10 mouse cellular contexts compared by ENCODE assay signal in the genomic region with DNA sequence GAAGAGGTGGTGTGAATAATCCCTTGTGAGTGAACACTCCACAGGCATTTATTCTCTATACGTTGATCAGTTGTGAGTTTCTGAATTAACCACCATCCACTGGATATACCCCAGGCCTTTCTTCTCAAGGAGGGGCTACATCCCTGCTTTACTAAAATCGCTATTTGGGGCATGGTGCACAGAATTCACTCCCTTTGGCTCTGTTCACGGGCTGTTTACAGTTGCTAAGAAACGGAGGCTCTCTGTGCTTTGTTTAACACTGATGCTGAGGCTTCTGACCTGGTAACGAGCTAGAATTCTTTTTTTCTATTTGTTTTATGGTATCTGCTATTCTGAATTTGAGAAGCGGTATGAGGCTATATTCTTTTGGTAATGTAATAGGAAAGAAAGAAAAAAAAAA. TPM values are rescaled to one million over a fixed set of nuclear protein-coding genes. Genes with fewer than 3 reads are reported as not detected.
DNase-seq lines count a peak whose midpoint lies in the region; ATAC-seq and TF ChIP-seq lines count a peak whose summit lies in the region.
"Had no signal": no experiment of that assay in that cellular context is flagged by ENCODE, and none has a peak within 500 bp of the region (broad histone marks: within the 10 kb centered on the region; RNA-seq: fewer than 3 reads in every experiment).

No protein-coding gene starts in this region.

- no peak overlapping the region for H3K9ac ChIP-seq in heart, embryonic 16.5 days (ENCODE audit: low read length)
- no peak overlapping the region for H3K9ac ChIP-seq in forebrain, embryonic 13.5 days
- H3K9ac ChIP-seq in midbrain, embryonic 16.5 days (ENCODE audit: low read depth, low read length), result no peak overlapping the region

- H3K27me3 ChIP-seq in heart, embryonic 16.5 days (ENCODE audit: control insufficient read depth, insufficient read depth, low read length), result no peaks in the 10 kb centered on the region
- no peaks in the 10 kb centered on the region for H3K27me3 ChIP-seq in forebrain, embryonic 13.5 days
- no peaks in the 10 kb centered on the region for H3K27me3 ChIP-seq in midbrain, embryonic 16.5 days (ENCODE audit: control insufficient read depth, insufficient read depth, low read depth, low read length)

- WGBS in heart, embryonic 16.5 days, result 46% methylated on average over 6 of the region's 6 CpGs
- WGBS in forebrain, embryonic 13.5 days, result 8% methylated on average over 6 of the region's 6 CpGs
- WGBS in midbrain, embryonic 16.5 days, result 17% methylated on average over 6 of the region's 6 CpGs

- H3K27ac ChIP-seq in heart, embryonic 16.5 days (ENCODE audit: low read length), result peak overlapping the region; percentile 87
- H3K27ac ChIP-seq in cortical plate, adult 2 months (ENCODE audit: insufficient read depth, low read length), result peak overlapping the region; percentile 14; the same call in 1 of the 2 replicates
- peak overlapping the region; percentile 82 for H3K27ac ChIP-seq in forebrain, embryonic 13.5 days
- H3K27ac ChIP-seq in midbrain, embryonic 16.5 days (ENCODE audit: low read length), result peak overlapping the region; percentile 86

- H3K9me3 ChIP-seq in heart, embryonic 16.5 days (replicated peaks; ENCODE audit: control insufficient read depth, low read length), result no peaks in the 10 kb centered on the region
- no peaks in the 10 kb centered on the region for H3K9me3 ChIP-seq in forebrain, embryonic 13.5 days (replicated peaks)
- H3K9me3 ChIP-seq in midbrain, embryonic 16.5 days (replicated peaks; ENCODE audit: control insufficient read depth, low read length, poor library complexity, severe bottlenecking), result no peaks in the 10 kb centered on the region

- DNase-seq in heart, adult 11 months, result no peak
- DNase-seq in adrenal gland, postnatal 36 days, result no peak
- no peak for DNase-seq in urinary bladder, postnatal 10 days (ENCODE audit: low spot score)
- DNase-seq: kidney, adult 18-20 months; liver; lung, postnatal 4 days had no signal

- TF ChIP-seq POLR2A in cortical plate, adult 2 months (IDR thresholded peaks at IDR 0.05; ENCODE audit: extremely low read depth, insufficient read depth, low read length), result no peak

- TF ChIP-seq CTCF in cortical plate, adult 2 months (IDR thresholded peaks at IDR 0.05; ENCODE audit: extremely low read depth, insufficient read depth, low read length), result no peak

- H3K36me3 ChIP-seq in heart, embryonic 16.5 days (ENCODE audit: control insufficient read depth, insufficient read depth), result no peaks in the 10 kb centered on the region
- no peaks in the 10 kb centered on the region for H3K36me3 ChIP-seq in forebrain, embryonic 13.5 days (ENCODE audit: poor library complexity, severe bottlenecking)
- H3K36me3 ChIP-seq in midbrain, embryonic 16.5 days (ENCODE audit: control insufficient read depth, insufficient read depth, low read length), result peaks cover 2% of the 10 kb centered on the region; the same call in 1 of the 2 replicates

- H3K4me2 ChIP-seq in heart, embryonic 16.5 days (ENCODE audit: low read depth, low read length), result peak overlapping the region; percentile 46; the same call in 1 of the 2 replicates
- peak overlapping the region; percentile 36 for H3K4me2 ChIP-seq in forebrain, embryonic 13.5 days
- peak overlapping the region; percentile 35 for H3K4me2 ChIP-seq in midbrain, embryonic 16.5 days (ENCODE audit: low read length)

- peaks cover 22% of the 10 kb centered on the region for H3K4me1 ChIP-seq in heart, embryonic 16.5 days (ENCODE audit: control insufficient read depth, insufficient read depth, low read length)
- H3K4me1 ChIP-seq in cortical plate, adult 2 months (ENCODE audit: control insufficient read depth, insufficient read depth, low read length), result peaks cover 18% of the 10 kb centered on the region
- peaks cover 20% of the 10 kb centered on the region for H3K4me1 ChIP-seq in forebrain, embryonic 13.5 days
- H3K4me1 ChIP-seq in midbrain, embryonic 16.5 days (ENCODE audit: control insufficient read depth, insufficient read depth, low read length), result peaks cover 19% of the 10 kb centered on the region

- no peak overlapping the region for H3K4me3 ChIP-seq in heart, embryonic 16.5 days (ENCODE audit: low read length)
- H3K4me3 ChIP-seq in cortical plate, adult 2 months (ENCODE audit: insufficient read depth, low read length), result no peak overlapping the region
- no peak overlapping the region for H3K4me3 ChIP-seq in forebrain, embryonic 13.5 days
- no peak overlapping the region for H3K4me3 ChIP-seq in midbrain, embryonic 16.5 days (ENCODE audit: low read depth, low read length)

- ATAC-seq in heart, embryonic 16.5 days (replicated peaks; ENCODE audit: extremely low read depth, insufficient read depth, low FRiP score), result no peak
- ATAC-seq in forebrain, embryonic 13.5 days, result peak; percentile 56
- peak; percentile 61 for ATAC-seq in midbrain, embryonic 16.5 days

RNA-seq across cellular contexts. Expression of gene Enpp5, which starts 52.7 kb away (rescaled TPM):
- polyA plus RNA-seq in heart, embryonic 16.5 days (2015; fragmentation: Nextera tagmentation; extraction: Ambion mirVana), result 20.7 and 24.3 TPM in 2 replicates
- polyA plus RNA-seq in cortical plate, adult 2 months (2012; rRNA removed), result 204 and 216 TPM in 2 replicates
- 35.2 and 42.1 TPM in 2 replicates for polyA plus RNA-seq in forebrain, embryonic 13.5 days (2015; fragmentation: Nextera tagmentation; extraction: Ambion mirVana)
- polyA plus RNA-seq in midbrain, embryonic 16.5 days (2015; fragmentation: Nextera tagmentation; extraction: Ambion mirVana), result 138 and 147 TPM in 2 replicates
- total RNA-seq in adrenal gland, postnatal 36 days (2021), result 10 to 100 TPM; 43.7 to 47.0 TPM

Comparison
In these comparisons a context has a peak if more than half of its experiments do, and no peak if none do; other contexts are left out.
1. H3K27ac ChIP-seq: peak in every context shown above with its lines; median percentile 87 in heart, embryonic 16.5 days; 86 in midbrain, embryonic 16.5 days; 82 in forebrain, embryonic 13.5 days; 14 in cortical plate, adult 2 months.